ENCODE assay signal across 30 mouse cellular contexts in the genomic region with DNA sequence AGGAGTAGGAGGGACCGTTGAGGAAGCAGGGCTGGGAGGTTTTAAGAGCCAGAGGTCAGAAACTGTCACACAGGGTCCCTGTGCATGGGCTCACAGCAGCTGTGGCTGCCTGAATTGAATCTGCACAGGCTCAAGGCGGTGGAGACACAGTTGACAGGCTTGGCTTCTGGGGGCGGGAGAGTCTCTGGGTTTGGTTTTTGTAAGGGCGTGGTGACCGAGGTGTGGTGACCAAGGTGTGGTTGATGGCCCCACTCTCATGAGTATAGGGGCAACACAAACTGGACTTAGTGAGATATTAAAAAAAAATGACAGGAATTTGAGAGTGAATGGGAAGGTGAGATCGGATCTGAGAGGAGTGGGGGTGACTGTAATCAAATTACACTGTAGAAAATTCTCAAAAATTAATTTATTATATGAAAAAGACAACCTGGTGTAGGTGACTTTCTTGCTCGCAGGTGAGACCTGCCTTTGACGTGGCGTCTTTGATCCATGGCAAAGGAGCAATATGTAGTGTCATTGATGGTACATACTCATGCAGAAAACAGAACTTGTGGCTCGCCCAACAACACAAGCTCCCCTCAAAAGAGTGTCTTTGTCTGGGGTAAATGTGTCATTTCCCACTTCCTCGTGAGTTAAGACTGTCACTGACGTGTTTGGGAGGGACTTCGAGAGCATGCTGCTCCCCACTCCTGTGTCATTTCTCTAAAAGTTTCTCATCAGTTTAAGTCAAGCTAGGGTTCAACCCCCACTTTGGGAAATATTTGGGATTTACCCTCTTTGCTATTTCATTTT. TPM values are rescaled to one million over a fixed set of nuclear protein-coding genes. Genes with fewer than 3 reads are reported as not detected.
"Had no signal": no experiment of that assay in that cellular context is flagged by ENCODE, and none has a peak within 500 bp of the region (broad histone marks: within the 10 kb centered on the region; RNA-seq: fewer than 3 reads in every experiment).

No protein-coding gene starts in this region.

- DNase-seq: kidney, adult 18-20 months; kidney, adult 9 months; kidney, postnatal 25 days; layer of hippocampus, postnatal 36 days; left cerebral cortex, postnatal 4 days; liver, embryonic 13.5 days; lung, adult 2 months; right cerebral cortex, adult 18-20 months; right cerebral cortex, postnatal 14 days; right cerebral cortex, postnatal 4 days; thymus, adult 2 months had no signal

- H3K4me3 ChIP-seq: layer of hippocampus, adult 2 months; left cerebral cortex, adult 2 months; limb, embryonic 12.5 days; limb, embryonic 15.5 days; liver, embryonic 13.5 days; megakaryocyte, embryonic 14.5 days; midbrain, embryonic 10.5 days; midbrain, embryonic 13.5 days; neural tube, embryonic 12.5 days; neural tube, embryonic 15.5 days had no signal

- H3K27me3 ChIP-seq: limb, embryonic 15.5 days; liver, embryonic 13.5 days; midbrain, embryonic 13.5 days; neural tube, embryonic 12.5 days; neural tube, embryonic 15.5 days had no signal

- H3K27ac ChIP-seq: kidney, postnatal 0 days; layer of hippocampus, adult 2 months; left cerebral cortex, adult 2 months; limb, embryonic 12.5 days; limb, embryonic 15.5 days; liver, embryonic 13.5 days; macrophage; midbrain, embryonic 10.5 days; midbrain, embryonic 13.5 days; neural tube, embryonic 12.5 days; neural tube, embryonic 15.5 days; stomach, postnatal 0 days had no signal

- H3K9me3 ChIP-seq: limb, embryonic 12.5 days; limb, embryonic 15.5 days; liver, embryonic 13.5 days; megakaryocyte, embryonic 14.5 days; midbrain, embryonic 10.5 days; midbrain, embryonic 13.5 days; neural tube, embryonic 12.5 days; neural tube, embryonic 15.5 days had no signal

- H3K36me3 ChIP-seq: limb, embryonic 12.5 days; limb, embryonic 15.5 days; liver, embryonic 13.5 days; midbrain, embryonic 10.5 days; midbrain, embryonic 13.5 days; neural tube, embryonic 12.5 days; neural tube, embryonic 15.5 days had no signal

- H3K9ac ChIP-seq: limb, embryonic 12.5 days; limb, embryonic 15.5 days; liver, embryonic 13.5 days; midbrain, embryonic 13.5 days; neural tube, embryonic 12.5 days; neural tube, embryonic 15.5 days had no signal

- H3K4me2 ChIP-seq: limb, embryonic 12.5 days; limb, embryonic 15.5 days; liver, embryonic 13.5 days; midbrain, embryonic 13.5 days; neural tube, embryonic 12.5 days; neural tube, embryonic 15.5 days had no signal

- ATAC-seq: inflammation-experienced regulatory T-cells, adult 6 months; intestine, embryonic 16.5 days; midbrain, embryonic 13.5 days; midbrain, embryonic 16.5 days had no signal

- H3K4me1 ChIP-seq: limb, embryonic 15.5 days; megakaryocyte, embryonic 14.5 days; midbrain, embryonic 13.5 days; neural tube, embryonic 12.5 days; neural tube, embryonic 15.5 days had no signal

RNA-seq across cellular contexts. Expression of gene Gzma, which starts 13.4 kb away (rescaled TPM):
- total RNA-seq: layer of hippocampus, adult 2 months; layer of hippocampus, postnatal 10 days; layer of hippocampus, postnatal 36 days; left cerebral cortex, adult 2 months; left cerebral cortex, postnatal 14 days; left cerebral cortex, postnatal 4 days had no signal
- polyA plus RNA-seq: limb, embryonic 12.5 days; limb, embryonic 15.5 days; liver, embryonic 13.5 days; macrophage; midbrain, embryonic 10.5 days; midbrain, embryonic 13.5 days; midbrain, embryonic 16.5 days; neural tube, embryonic 12.5 days; neural tube, embryonic 15.5 days; stomach, embryonic 14.5 days had no signal

RNA-seq across cellular contexts. Expression of gene Gpx8, which starts 41.2 kb away (rescaled TPM):
- polyA plus RNA-seq: inflammation-experienced regulatory T-cells, adult 6 months; macrophage had no signal

RNA-seq across cellular contexts. Expression of gene Cdc20b, which starts 52.5 kb away (rescaled TPM):
- total RNA-seq: layer of hippocampus, postnatal 36 days; left cerebral cortex, postnatal 14 days had no signal
- polyA plus RNA-seq: inflammation-experienced regulatory T-cells, adult 6 months; intestine, embryonic 16.5 days; kidney, postnatal 0 days; limb, embryonic 12.5 days; limb, embryonic 15.5 days; liver, embryonic 13.5 days; liver, embryonic 16.5 days; macrophage; neural tube, embryonic 12.5 days; neural tube, embryonic 15.5 days; stomach, embryonic 14.5 days; stomach, postnatal 0 days had no signal
